Mouse (Mus musculus) CD4-positive, CD25-positive, alpha-beta regulatory T cell (primary cell): ENCODE measurements around the gene Apon. TPM values are rescaled to one million over a fixed set of nuclear protein-coding genes. Genes with fewer than 3 reads are reported as not detected.

Experiments
- polyA plus RNA-seq: library from polyadenylated mRNA; unstranded; fragments of 100-300 nt; shearing (Covaris generic); gene quantifications from one replicate; pipeline ENCODE4 v1.2.1, GENCODE M21; 2017

The Apon gene
- polyA plus RNA-seq: 0.17 TPM

DNA sequence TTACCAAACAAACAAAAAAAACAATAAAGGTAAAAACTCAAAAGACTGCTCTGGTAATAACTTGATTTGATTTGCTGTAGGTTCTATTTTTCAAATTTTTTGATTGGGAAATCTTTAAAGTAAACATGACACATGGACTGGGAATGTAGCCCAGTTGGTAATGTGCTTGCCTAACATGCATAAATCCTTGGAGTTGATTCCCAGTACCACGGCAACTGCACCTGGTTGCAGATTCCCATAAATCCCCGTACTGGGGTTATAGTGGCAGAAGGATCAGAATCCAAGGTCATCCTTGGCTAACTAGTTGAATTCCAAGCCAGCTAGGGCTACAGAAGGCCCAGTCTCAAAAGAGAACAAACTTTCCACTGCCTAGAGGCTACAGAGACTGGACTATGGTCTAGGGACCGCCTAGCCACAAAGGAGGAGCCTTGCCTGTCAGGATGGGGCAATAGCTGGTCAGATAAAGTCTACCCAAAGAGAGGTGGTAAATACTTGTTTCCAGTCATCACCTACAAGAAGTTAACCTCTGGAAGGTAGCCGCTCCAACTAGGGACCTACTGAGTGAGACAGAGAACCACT is at the start of gene Apon:
Gene Apon (plus strand): TSS at position 420 of the 579 bp plus-strand sequence.

DNA sequence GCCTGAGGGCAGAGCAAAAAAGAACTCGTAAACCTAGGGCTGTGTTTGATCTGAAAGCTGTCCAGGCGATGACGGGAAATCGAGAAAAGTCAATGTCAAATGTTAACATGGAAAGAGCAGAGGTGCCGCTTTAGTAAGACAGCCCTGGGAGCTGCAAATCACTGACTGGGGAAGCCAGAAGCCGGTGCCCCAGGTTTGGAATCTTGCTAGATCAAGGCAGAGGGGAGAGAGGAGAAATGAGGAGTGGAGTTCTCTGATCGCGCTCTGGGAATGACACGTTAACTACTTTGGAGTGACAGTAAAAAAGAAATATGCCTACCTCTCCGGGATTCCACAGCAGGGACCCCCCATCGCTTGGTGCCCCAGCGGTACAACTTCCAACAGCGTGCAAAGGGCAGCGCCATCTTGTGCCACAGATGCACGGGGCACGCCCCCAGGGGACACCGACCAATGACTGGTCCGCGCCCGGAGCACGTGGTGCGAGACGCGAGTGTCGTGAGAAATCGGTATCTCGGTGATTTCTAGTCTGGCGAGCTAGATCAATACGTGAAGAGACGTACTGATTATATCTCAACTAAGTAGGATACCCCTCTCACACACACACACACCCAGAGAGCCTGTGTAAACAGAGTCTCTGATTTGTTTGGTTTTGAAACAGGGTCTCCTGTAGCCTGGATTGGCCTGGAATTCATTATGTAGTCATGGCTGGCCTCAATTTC is 42.3 kb upstream of the Apon start, which contains the start of gene Spryd4:
Gene Spryd4 (minus strand): TSS at position 418 of the 719 bp plus-strand sequence.

DNA sequence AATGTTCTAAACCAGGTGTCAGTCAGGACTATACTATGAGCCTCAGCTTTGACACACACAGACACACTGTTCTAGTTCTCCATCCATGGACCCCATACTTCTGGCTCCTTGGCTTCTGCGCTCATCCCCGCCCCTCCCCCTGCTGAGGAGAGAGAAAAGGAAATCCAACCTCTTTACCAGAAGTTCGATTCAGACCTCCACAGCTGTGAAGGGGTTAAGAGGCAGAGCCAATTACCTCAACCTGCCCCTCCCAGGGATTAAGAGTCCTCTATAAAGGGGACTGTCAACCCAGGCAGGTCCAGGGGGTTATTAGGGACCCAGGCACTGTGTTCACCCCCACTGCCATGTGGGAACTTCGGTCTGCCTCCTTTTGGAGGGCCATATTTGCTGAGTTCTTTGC is 28.4 kb upstream of the Apon start, which contains the start of gene Mip:
Gene Mip (plus strand): TSS at position 301 of the 400 bp plus-strand sequence.

DNA sequence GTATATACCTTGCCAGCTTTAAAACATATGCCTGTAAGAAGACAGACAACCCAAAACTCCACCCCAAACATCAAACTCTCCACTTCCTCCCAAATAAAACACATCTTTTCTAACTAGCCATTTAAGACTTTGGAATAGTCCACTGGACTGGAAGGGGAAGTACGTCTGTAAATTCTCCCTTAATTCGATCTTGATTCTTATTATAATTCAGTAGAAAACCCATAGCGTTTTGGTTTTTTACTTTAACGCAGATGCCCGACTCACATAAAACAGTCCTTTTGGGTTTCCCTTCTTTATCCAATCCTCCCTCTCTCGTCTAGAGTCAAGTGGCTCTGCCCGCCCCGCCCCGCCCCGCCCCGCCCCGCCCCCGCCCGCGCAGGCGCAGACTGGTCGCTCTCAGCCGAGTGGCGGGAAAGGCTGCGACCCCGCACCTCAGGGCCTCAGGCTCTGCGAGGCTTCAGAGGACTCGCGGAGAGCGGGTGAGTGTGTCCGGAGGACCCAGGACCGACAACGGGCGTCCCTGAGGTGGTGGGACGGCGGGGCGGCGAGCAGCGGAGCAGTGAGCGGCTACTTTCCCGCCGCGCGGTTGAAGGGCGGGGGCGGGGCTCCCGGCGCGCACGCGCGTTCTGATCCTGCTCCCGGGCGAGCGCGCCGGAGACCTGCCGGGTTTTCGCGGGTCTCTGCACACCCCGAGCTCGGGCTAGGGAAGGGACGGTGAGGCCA is 22.0 kb upstream of the Apon start, which contains the start of gene Timeless:
Gene Timeless (plus strand): TSS at position 369 of the 723 bp plus-strand sequence.

DNA sequence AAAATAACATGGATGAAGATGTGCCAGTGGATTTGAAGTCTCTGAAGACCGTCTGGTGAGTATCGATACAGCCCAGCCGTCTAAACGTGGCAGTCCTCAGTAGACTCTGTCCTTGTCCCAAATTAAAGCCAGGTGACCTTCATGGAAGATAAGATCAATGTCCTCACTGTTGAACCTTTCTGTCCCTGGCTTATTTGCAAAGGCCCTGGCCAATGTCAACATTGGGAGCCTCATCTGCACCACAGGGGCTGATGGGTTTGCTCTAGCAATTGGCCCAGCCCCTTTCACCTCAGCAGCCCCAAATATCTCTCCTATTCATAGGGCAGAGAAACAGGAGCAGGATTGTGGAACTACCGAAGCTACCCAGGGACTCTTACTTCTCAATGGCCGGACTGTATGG is 14.5 kb downstream of the Apon start, which contains the start of gene Apof:
Gene Apof (plus strand): TSS at position 301 of the 400 bp plus-strand sequence.

DNA sequence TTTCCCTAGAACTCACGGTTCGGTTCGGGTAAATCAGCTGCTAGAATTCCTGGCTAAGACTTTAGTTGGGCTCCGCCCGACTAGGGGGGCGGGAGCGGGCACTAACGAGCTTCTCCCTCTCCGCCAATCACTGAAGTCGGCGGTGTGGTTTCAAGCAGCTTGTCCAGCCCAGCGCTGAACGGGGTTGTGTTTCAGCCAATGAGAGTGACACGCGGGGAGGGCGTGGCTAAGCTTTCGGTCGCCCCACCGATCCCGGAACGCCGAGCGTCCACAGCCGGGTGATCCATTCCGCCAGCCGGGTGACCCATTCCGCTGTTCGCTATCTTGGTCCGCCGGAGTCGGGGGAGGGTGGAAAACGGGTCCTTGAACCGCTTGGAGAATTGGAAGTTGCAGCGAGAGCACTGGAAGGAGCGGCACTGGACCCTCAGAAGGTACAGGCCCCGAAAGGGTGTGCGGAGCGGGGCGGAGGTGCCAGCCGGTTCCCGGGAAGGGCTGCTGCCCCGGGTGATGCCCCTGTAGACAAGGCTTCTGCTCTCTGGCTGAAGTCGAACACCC is 16.5 kb downstream of the Apon start, which contains the start of gene Stat2:
Gene Stat2 (plus strand): TSS at position 273 of the 555 bp plus-strand sequence.

DNA sequence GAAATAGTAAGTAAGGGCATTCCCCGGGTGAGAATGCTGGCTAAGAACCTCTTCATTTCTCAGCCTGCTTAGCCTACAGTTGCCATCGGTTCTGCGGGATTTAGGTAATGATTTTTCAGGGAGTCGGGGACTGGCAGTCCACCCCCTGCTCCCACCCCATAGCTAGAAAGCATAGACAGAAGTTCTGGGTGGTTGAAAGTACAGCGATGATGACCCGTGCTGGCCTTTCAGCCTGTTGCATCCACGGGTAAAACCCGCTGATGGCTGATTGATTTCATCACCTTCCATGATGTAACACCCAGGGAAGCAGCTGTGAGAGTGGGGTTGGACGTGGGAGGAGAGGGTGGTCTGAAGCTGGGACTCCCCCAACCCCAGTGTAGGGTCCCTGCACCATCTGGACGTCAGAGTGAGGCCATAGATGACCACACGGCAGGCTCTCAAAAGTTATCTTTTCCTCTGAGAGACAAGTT is 44.8 kb downstream of the Apon start, which contains the start of gene Il23a:
Gene Il23a (minus strand): TSS at position 51 of the 470 bp plus-strand sequence.

DNA sequence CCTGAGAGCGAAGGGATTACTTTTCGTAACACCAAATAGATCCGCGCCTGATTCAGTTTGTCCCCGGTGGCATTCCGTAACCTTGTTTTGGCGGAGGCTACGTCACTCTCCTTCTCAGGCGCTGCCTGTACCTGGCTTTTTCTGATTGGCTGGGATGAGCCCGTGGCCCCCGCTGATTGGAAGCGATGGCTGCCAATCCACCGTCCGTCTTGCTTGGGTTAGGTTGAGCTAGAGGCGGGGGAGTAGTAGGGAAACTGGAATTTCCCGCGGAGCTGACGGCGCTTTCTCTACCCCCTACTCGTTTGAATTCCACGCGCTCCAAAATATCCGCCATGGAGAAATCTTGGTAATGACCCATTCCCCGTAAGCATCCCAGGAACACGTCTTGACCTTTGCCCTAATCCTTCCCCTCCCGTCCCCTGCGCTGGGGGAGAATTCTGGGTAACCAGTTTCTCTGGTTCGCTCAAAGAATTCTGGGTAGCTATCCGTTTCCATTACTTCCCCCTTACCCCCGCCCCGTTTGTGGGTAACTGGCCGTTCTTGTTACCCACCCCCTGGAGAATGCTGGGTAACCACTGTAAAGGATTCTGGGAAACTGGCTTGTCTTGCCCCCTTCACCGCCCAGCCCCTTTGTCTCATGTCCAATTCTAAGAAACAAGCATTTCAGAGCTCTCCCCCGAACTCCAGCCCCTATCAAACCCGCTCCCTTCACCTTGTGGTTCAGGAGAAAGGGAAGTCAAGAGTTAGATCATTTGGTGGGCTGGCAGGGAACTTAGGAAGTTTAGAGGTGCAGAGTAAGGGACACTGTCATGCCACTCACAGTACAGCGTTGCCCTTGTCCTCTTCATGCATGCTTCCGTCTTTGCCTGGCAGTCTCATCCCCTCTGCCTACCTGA is 49.5 kb downstream of the Apon start, which contains the start of gene Pan2:
Gene Pan2 (plus strand): TSS at position 210 of the 896 bp plus-strand sequence.

Other genes starting within 250 kb of the Apon start
- gene Hsd17b6, start 246.5 kb upstream of the Apon start, polyA plus RNA-seq: not detected
- gene Prim1, start 238.9 kb upstream of the Apon start, polyA plus RNA-seq: 16.1 TPM
- gene Naca, start 218.5 kb upstream of the Apon start, polyA plus RNA-seq: 553 TPM
- gene Ptges3, start 195.1 kb upstream of the Apon start, polyA plus RNA-seq: 129 TPM
- 1,208 TPM for gene Atp5b, start 170.8 kb upstream of the Apon start, polyA plus RNA-seq
- gene Baz2a, start 162.5 kb upstream of the Apon start, polyA plus RNA-seq: 73.2 TPM
- 29.8 TPM for gene Rbms2, start 73.8 kb upstream of the Apon start, polyA plus RNA-seq
- 0.59 TPM for gene Gls2, start 59.6 kb upstream of the Apon start, polyA plus RNA-seq
- 15.2 TPM for gene Spryd4, start 42.3 kb upstream of the Apon start, polyA plus RNA-seq
- gene Mip, start 28.3 kb upstream of the Apon start, polyA plus RNA-seq: not detected
- 26.8 TPM for gene Timeless, start 22.0 kb upstream of the Apon start, polyA plus RNA-seq
- not detected for gene Apof, start 14.6 kb downstream of the Apon start, polyA plus RNA-seq
- 78.3 TPM for gene Stat2, start 16.5 kb downstream of the Apon start, polyA plus RNA-seq
- not detected for gene Il23a, start 44.7 kb downstream of the Apon start, polyA plus RNA-seq
- 45.7 TPM for gene Pan2, start 49.2 kb downstream of the Apon start, polyA plus RNA-seq
- gene Cnpy2, start 68.4 kb downstream of the Apon start, polyA plus RNA-seq: 121 TPM
- 164 TPM for gene Cs, start 83.6 kb downstream of the Apon start, polyA plus RNA-seq
- gene Coq10a, start 114.9 kb downstream of the Apon start, polyA plus RNA-seq: 35.0 TPM
- 7.0 TPM for gene Ankrd52, start 123.0 kb downstream of the Apon start, polyA plus RNA-seq
- 0.32 TPM for gene Slc39a5, start 147.1 kb downstream of the Apon start, polyA plus RNA-seq
- gene Nabp2, start 157.4 kb downstream of the Apon start, polyA plus RNA-seq: 104 TPM
- gene Rnf41, start 157.6 kb downstream of the Apon start, polyA plus RNA-seq: 39.7 TPM
- 127 TPM for gene Smarcc2, start 205.2 kb downstream of the Apon start, polyA plus RNA-seq
- 1,369 TPM for gene Myl6, start 240.0 kb downstream of the Apon start, polyA plus RNA-seq
- gene Myl6b, start 244.6 kb downstream of the Apon start, polyA plus RNA-seq: 3.9 TPM